Mouse (Mus musculus) forebrain, embryonic 13.5 days (tissue): Measurements from ENCODE around the gene 4921517D22Rik. TPM values are rescaled to one million over a fixed set of nuclear protein-coding genes. Genes with fewer than 3 reads are reported as not detected.

Source experiments
- ATAC-seq: fragments of 200-750 bp; cut with Nextera tagmentation; 2 replicates; pipeline ENCODE4 v1.8.0; 2017
- H3K27ac ChIP-seq: fragments of 300-500 bp; sonication (generic); 2 replicates; pipeline ENCODE4 v1.5.1; 2015; ENCODE audit warnings: inconsistent platforms, mild to moderate bottlenecking, moderate library complexity
- H3K27me3 ChIP-seq: fragments of 300-500 bp; sonication (generic); 2 replicates; pipeline ENCODE4 v1.6.1; 2015; ENCODE audit warnings: mild to moderate bottlenecking, inconsistent platforms
- H3K36me3 ChIP-seq: fragments of 300-500 bp; sonication (generic); 2 replicates; pipeline ENCODE4 v1.6.1; 2015; ENCODE audit warnings: mild to moderate bottlenecking, inconsistent platforms; ENCODE audit not compliant: poor library complexity, severe bottlenecking
- H3K4me1 ChIP-seq: fragments of 300-500 bp; sonication (generic); 2 replicates; pipeline ENCODE4 v1.6.1; 2015; ENCODE audit warnings: inconsistent platforms
- H3K4me2 ChIP-seq: fragments of 300-500 bp; sonication (generic); 2 replicates; pipeline ENCODE4 v1.6.1; 2015; ENCODE audit warnings: inconsistent platforms, mild to moderate bottlenecking, moderate library complexity
- H3K4me3 ChIP-seq: fragments of 300-500 bp; sonication (generic); 2 replicates; pipeline ENCODE4 v1.5.1; 2015; ENCODE audit warnings: mild to moderate bottlenecking, inconsistent platforms
- H3K9ac ChIP-seq: fragments of 300-500 bp; sonication (generic); 2 replicates; pipeline ENCODE4 v1.6.1; 2015; ENCODE audit warnings: mild to moderate bottlenecking, inconsistent platforms
- H3K9me3 ChIP-seq: fragments of 300-500 bp; sonication (generic); replicated peaks from 2 replicates; pipeline ENCODE4 v1.6.1; 2016; ENCODE audit warnings: inconsistent platforms
- WGBS: fragments of 180-500 bp; shearing (Covaris S2); methylation state at CpG from one replicate; pipeline ENCODE4 v1.1.7; 2015; 5-methylcytosine and 5-hydroxymethylcytosine counted together
- polyA plus RNA-seq: library from polyadenylated mRNA; unstranded; fragments of >200 nt; fragmentation: Nextera tagmentation; extraction: Ambion mirVana; gene quantifications from 2 replicates; pipeline ENCODE4 v1.2.1, GENCODE M21; 2015

The 4921517D22Rik gene
- polyA plus RNA-seq, 1 experiment from 2014 or later, result not detected

GRCm38 (mm10) chr13:59671521-59671920, 22.4 kb downstream of the 4921517D22Rik start:
- ATAC-seq, result no peak
- H3K27me3 ChIP-seq, result no peaks in the 10 kb centered on the region
- H3K4me3 ChIP-seq, result no peak overlapping the region
- H3K4me2 ChIP-seq, result peak overlapping the region; percentile 33; the same call in 1 of the 2 replicates
- peaks cover 30% of the 10 kb centered on the region for H3K4me1 ChIP-seq
- H3K27ac ChIP-seq, result peak overlapping the region; percentile 65
- H3K36me3 ChIP-seq, result peaks cover 1% of the 10 kb centered on the region
- H3K9me3 ChIP-seq, result no peaks in the 10 kb centered on the region
- whole genome bisulfite sequencing, result 52% methylated on average over 2 of the region's 2 CpGs
- no peak overlapping the region for H3K9ac ChIP-seq

- H3K27me3 ChIP-seq, result no peaks in the 10 kb centered on the region
- H3K4me3 ChIP-seq, result no peak overlapping the region
- H3K9me3 ChIP-seq, result no peaks in the 10 kb centered on the region
- H3K4me1 ChIP-seq, result peaks cover 30% of the 10 kb centered on the region
- no peak overlapping the region for H3K27ac ChIP-seq
- no peak for ATAC-seq
- no peak overlapping the region for H3K9ac ChIP-seq
- H3K4me2 ChIP-seq, result no peak overlapping the region
- 86% methylated on average over 10 of the region's 10 CpGs for WGBS
- H3K36me3 ChIP-seq, result peaks cover 16% of the 10 kb centered on the region
These were observed 24.0 kb downstream of the 4921517D22Rik start for GRCm38 (mm10) chr13:59669946-59670345.

- no peak overlapping the region for H3K27ac ChIP-seq
- peaks cover 22% of the 10 kb centered on the region for H3K4me1 ChIP-seq
- no peaks in the 10 kb centered on the region for H3K9me3 ChIP-seq
- H3K27me3 ChIP-seq, result no peaks in the 10 kb centered on the region
- no peak for ATAC-seq
- 81% methylated on average over 11 of the region's 11 CpGs for WGBS
- H3K36me3 ChIP-seq, result peaks cover 29% of the 10 kb centered on the region
- H3K4me2 ChIP-seq, result no peak overlapping the region
- no peak overlapping the region for H3K4me3 ChIP-seq
- no peak overlapping the region for H3K9ac ChIP-seq
These were observed 25.3 kb downstream of the 4921517D22Rik start for GRCm38 (mm10) chr13:59668501-59669093.

GRCm38 (mm10) chr13:59667763-59668162, 26.1 kb downstream of the 4921517D22Rik start:
- peaks cover 16% of the 10 kb centered on the region; the same call in 1 of the 2 replicates for H3K4me1 ChIP-seq
- H3K4me3 ChIP-seq, result no peak overlapping the region
- no peak overlapping the region for H3K9ac ChIP-seq
- 87% methylated on average over 5 of the region's 5 CpGs for WGBS
- no peaks in the 10 kb centered on the region for H3K9me3 ChIP-seq
- H3K27me3 ChIP-seq, result no peaks in the 10 kb centered on the region
- no peak overlapping the region for H3K4me2 ChIP-seq
- peaks cover 37% of the 10 kb centered on the region for H3K36me3 ChIP-seq
- H3K27ac ChIP-seq, result no peak overlapping the region
- ATAC-seq, result no peak

- ATAC-seq, result no peak
- Histone ChIP-seq H3K4me3 (no peak overlapping the region), H3K27ac (no peak overlapping the region), H3K4me2 (no peak overlapping the region), H3K9ac (no peak overlapping the region), H3K4me1 (no peaks in the 10 kb centered on the region), H3K27me3 (no peaks in the 10 kb centered on the region), H3K9me3 (no peaks in the 10 kb centered on the region), H3K36me3 (peaks cover 72% of the 10 kb centered on the region)
- 96% methylated on average over 19 of the region's 19 CpGs for WGBS
These were observed 29.8 kb downstream of the 4921517D22Rik start for GRCm38 (mm10) chr13:59663939-59664712.

GRCm38 (mm10) chr13:59661966-59662365, 31.9 kb downstream of the 4921517D22Rik start:
- 95% methylated on average over 12 of the region's 12 CpGs for WGBS
- peaks cover 87% of the 10 kb centered on the region for H3K36me3 ChIP-seq
- peaks cover 10% of the 10 kb centered on the region for H3K4me1 ChIP-seq
- H3K27ac ChIP-seq, result no peak overlapping the region
- H3K4me2 ChIP-seq, result no peak overlapping the region
- H3K27me3 ChIP-seq, result no peaks in the 10 kb centered on the region
- H3K9me3 ChIP-seq, result no peaks in the 10 kb centered on the region
- H3K4me3 ChIP-seq, result no peak overlapping the region
- ATAC-seq, result no peak
- no peak overlapping the region for H3K9ac ChIP-seq

- Histone ChIP-seq H3K9ac (no peak overlapping the region), H3K27ac (no peak overlapping the region), H3K27me3 (no peaks in the 10 kb centered on the region), H3K36me3 (peaks cover 85% of the 10 kb centered on the region), H3K4me1 (peaks cover 16% of the 10 kb centered on the region), H3K4me3 (no peak overlapping the region), H3K4me2 (no peak overlapping the region), H3K9me3 (no peaks in the 10 kb centered on the region)
- 94% methylated on average over 8 of the region's 8 CpGs for WGBS
- ATAC-seq, result no peak
These were observed 32.5 kb downstream of the 4921517D22Rik start for GRCm38 (mm10) chr13:59661387-59661786.

- WGBS, result 99% methylated on average over 3 of the region's 3 CpGs
- Histone ChIP-seq H3K27me3 (no peaks in the 10 kb centered on the region), H3K9me3 (no peaks in the 10 kb centered on the region), H3K4me2 (no peak overlapping the region), H3K27ac (no peak overlapping the region), H3K4me1 (peaks cover 18% of the 10 kb centered on the region), H3K9ac (no peak overlapping the region), H3K4me3 (no peak overlapping the region), H3K36me3 (peaks cover 77% of the 10 kb centered on the region)
- ATAC-seq, result no peak
These were observed 33.5 kb downstream of the 4921517D22Rik start for GRCm38 (mm10) chr13:59660371-59660770.

- Histone ChIP-seq H3K36me3 (peaks cover 71% of the 10 kb centered on the region), H3K4me1 (peaks cover 30% of the 10 kb centered on the region), H3K9ac (no peak overlapping the region), H3K9me3 (no peaks in the 10 kb centered on the region), H3K27ac (peak overlapping the region; percentile 72; the same call in 1 of the 2 replicates), H3K4me2 (no peak overlapping the region), H3K4me3 (no peak overlapping the region), H3K27me3 (no peaks in the 10 kb centered on the region)
- 83% methylated on average over 5 of the region's 5 CpGs for WGBS
- ATAC-seq, result no peak
These were observed 36.1 kb downstream of the 4921517D22Rik start for GRCm38 (mm10) chr13:59657781-59658180.

GRCm38 (mm10) chr13:59656975-59657388, 36.9 kb downstream of the 4921517D22Rik start:
- H3K36me3 ChIP-seq, result peaks cover 65% of the 10 kb centered on the region
- ATAC-seq, result peak; percentile 31; the same call in 1 of the 2 replicates

GRCm38 (mm10) chr13:59656316-59656832, 37.5 kb downstream of the 4921517D22Rik start:
- 0 out of 2 replicates have a peak overlapping the region, but pooled peaks have one; percentile 14 for H3K9ac ChIP-seq
- H3K4me2 ChIP-seq, result no peak overlapping the region
- H3K9me3 ChIP-seq, result no peaks in the 10 kb centered on the region
- peaks cover 37% of the 10 kb centered on the region for H3K4me1 ChIP-seq
- H3K27ac ChIP-seq, result peak overlapping the region; percentile 72
- ATAC-seq, result no peak
- H3K4me3 ChIP-seq, result no peak overlapping the region
- no peaks in the 10 kb centered on the region for H3K27me3 ChIP-seq
- 74% methylated on average over 10 of the region's 10 CpGs for WGBS
- peaks cover 59% of the 10 kb centered on the region for H3K36me3 ChIP-seq

More at GRCm38 (mm10) chr13:59656975-59657388, 36.9 kb downstream of the 4921517D22Rik start:
- 0 out of 2 replicates have a peak overlapping the region, but pooled peaks have one; percentile 14 for H3K9ac ChIP-seq
- H3K27ac ChIP-seq, result peak overlapping the region; percentile 72
- under 1% methylated on average over 4 of the region's 4 CpGs for WGBS
- H3K4me2 ChIP-seq, result 0 out of 2 replicates have a peak overlapping the region, but pooled peaks have one; percentile 4
- no peaks in the 10 kb centered on the region for H3K27me3 ChIP-seq
- H3K9me3 ChIP-seq, result no peaks in the 10 kb centered on the region
- H3K4me1 ChIP-seq, result peaks cover 37% of the 10 kb centered on the region
- H3K4me3 ChIP-seq, result no peak overlapping the region

GRCm38 (mm10) chr13:59655718-59656315, 38.1 kb downstream of the 4921517D22Rik start:
- H3K4me3 ChIP-seq, result no peak overlapping the region
- 93% methylated on average over 15 of the region's 15 CpGs for WGBS
- peaks cover 37% of the 10 kb centered on the region for H3K4me1 ChIP-seq
- H3K27me3 ChIP-seq, result no peaks in the 10 kb centered on the region
- no peak overlapping the region for H3K9ac ChIP-seq
- H3K36me3 ChIP-seq, result peaks cover 58% of the 10 kb centered on the region
- ATAC-seq, result no peak
- no peak overlapping the region for H3K27ac ChIP-seq
- no peak overlapping the region for H3K4me2 ChIP-seq
- no peaks in the 10 kb centered on the region for H3K9me3 ChIP-seq
